Mouse (Mus musculus) stomach, postnatal 0 days (tissue): ENCODE measurements around the gene Dnase2a.

ENCODE experiments used
- CTCF ChIP-seq: IDR thresholded peaks from 2 replicates; pipeline ENCODE4 v1.5.1; 2016; ENCODE audit warnings: antibody characterized with exemption, low read depth, mild to moderate bottlenecking, moderate library complexity
- EP300 ChIP-seq: optimal IDR thresholded peaks from 2 replicates; pipeline ENCODE3; 2016; ENCODE audit warnings: antibody characterized with exemption

DNA sequence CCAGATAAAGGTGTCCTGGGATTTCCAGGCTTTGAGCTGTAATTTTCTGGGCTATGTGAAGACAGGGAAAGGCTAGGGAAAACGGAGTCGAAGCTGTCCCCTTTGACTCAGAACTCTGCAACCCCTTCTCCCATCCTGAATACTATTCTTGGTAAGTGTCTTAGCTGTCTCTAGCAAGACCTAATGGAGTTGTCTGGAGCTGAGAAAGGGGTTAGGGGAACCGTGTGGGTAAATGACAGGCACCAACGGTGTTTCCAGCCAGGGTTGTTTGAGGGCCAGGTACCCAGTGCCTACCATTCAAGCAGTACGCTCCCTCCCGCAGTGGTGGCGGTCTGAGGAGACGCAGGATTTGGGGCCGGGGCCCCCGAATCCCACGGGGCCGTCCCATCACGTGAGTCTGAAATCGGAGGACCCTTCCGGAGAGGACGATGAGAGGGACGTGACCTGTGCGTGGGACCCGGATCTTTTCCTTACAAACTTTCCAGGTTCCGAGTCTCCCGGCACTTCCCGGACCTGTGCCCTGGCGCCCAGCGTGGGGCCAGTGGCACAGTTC is 5.9 kb upstream of the Dnase2a start:
- no peak for TF ChIP-seq CTCF
- TF ChIP-seq EP300 = no peak
